Mouse (Mus musculus) stomach, embryonic 16.5 days (tissue): ENCODE results near the gene Guca1a. TPM values are rescaled to one million over a fixed set of nuclear protein-coding genes. Genes with fewer than 3 reads are reported as not detected.
"Not testable (repeated sequence)": the region's sequence is repeated elsewhere in the genome, so short reads cannot be mapped to it uniquely, and the experiment has no call there.

Experiments
- ATAC-seq: fragments of 200-750 bp; cut with Nextera tagmentation; 2 replicates; pipeline ENCODE4 v1.8.0; 2017; ENCODE audit warnings: moderate number of reproducible peaks, moderate TSS enrichment; ENCODE audit not compliant: insufficient read depth, low FRiP score
- H3K27ac ChIP-seq: fragments of 300-500 bp; sonication (generic); 2 replicates; pipeline ENCODE4 v1.5.1; 2014; ENCODE audit warnings: low read length
- H3K27me3 ChIP-seq: fragments of 300-500 bp; sonication (generic); 2 replicates; pipeline ENCODE4 v1.6.1; 2014; ENCODE audit warnings: low read length, control low read depth, mixed read lengths; ENCODE audit not compliant: control insufficient read depth, insufficient read depth
- H3K36me3 ChIP-seq: fragments of 300-500 bp; sonication (generic); 2 replicates; pipeline ENCODE4 v1.6.1; 2014; ENCODE audit warnings: low read length; ENCODE audit not compliant: control insufficient read depth, insufficient read depth
- H3K4me1 ChIP-seq: fragments of 300-500 bp; sonication (generic); 2 replicates; pipeline ENCODE4 v1.6.1; 2014; ENCODE audit warnings: low read length, control low read depth, mixed read lengths; ENCODE audit not compliant: control insufficient read depth, insufficient read depth
- H3K4me2 ChIP-seq: fragments of 300-500 bp; sonication (generic); 2 replicates; pipeline ENCODE4 v1.6.1; 2014; ENCODE audit warnings: low read depth, low read length, mixed read lengths
- H3K4me3 ChIP-seq: fragments of 300-500 bp; sonication (generic); replicated peaks from 2 replicates; pipeline ENCODE4 v1.5.1; 2014; ENCODE audit warnings: mild to moderate bottlenecking, low read length
- H3K9ac ChIP-seq: fragments of 300-500 bp; sonication (generic); 2 replicates; pipeline ENCODE4 v1.6.1; 2014; ENCODE audit warnings: low read length
- H3K9me3 ChIP-seq: fragments of 300-500 bp; sonication (generic); replicated peaks from 2 replicates; pipeline ENCODE4 v1.6.1; 2016; ENCODE audit warnings: low read length, control low read depth; ENCODE audit not compliant: control insufficient read depth
- WGBS: fragments of 180-500 bp; shearing (Covaris S2); extraction: QIAGEN DNeasy Blood & Tissue Kit; methylation state at CpG from one replicate; pipeline ENCODE4 v1.1.7; 2014; 5-methylcytosine and 5-hydroxymethylcytosine counted together
- polyA plus RNA-seq: library from polyadenylated mRNA; unstranded; fragments of >200 nt; fragmentation: Nextera tagmentation; extraction: Ambion mirVana; gene quantifications from 2 replicates; pipeline ENCODE4 v1.2.1, GENCODE M21; 2015

The Guca1a gene
- polyA plus RNA-seq, 1 experiment from 2014 or later, result 4.7 TPM

GRCm38 (mm10) chr17:47427316-47427715, 26.9 kb upstream of the Guca1a start:
- Histone ChIP-seq H3K4me1 (peaks cover 5% of the 10 kb centered on the region; the same call in 1 of the 2 replicates), H3K27me3 (no peaks in the 10 kb centered on the region), H3K27ac (no peak overlapping the region), H3K4me2 (no peak overlapping the region), H3K9ac (no peak overlapping the region), H3K4me3 (no peak overlapping the region), H3K9me3 (no peaks in the 10 kb centered on the region), H3K36me3 (no peaks in the 10 kb centered on the region)
- 72% methylated on average over 6 of the region's 6 CpGs for WGBS
- no peak for ATAC-seq

DNA sequence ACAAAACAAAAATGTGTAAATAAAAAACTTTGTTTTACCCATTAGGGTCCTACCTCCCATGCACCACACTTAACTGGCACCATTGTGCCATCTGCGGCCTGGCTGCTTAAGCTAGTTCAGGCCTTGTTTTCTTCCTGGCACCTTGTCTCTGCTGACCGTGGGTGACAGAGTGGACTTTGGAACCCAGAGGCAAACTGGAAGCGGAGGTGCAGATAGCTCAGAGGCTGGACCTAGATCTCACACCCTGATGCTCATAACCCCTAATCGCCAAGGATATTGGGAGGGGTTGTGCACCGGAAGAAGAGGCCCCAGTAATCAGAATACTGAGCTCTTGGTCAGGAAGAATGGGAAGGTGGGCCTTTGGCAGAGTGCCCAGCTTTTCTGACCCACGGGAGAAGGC, 23.8 kb upstream of the Guca1a start:
- peak; percentile 62; the same call in 1 of the 2 replicates for ATAC-seq
- Histone ChIP-seq H3K4me3 (no peak overlapping the region), H3K27ac (peak overlapping the region; percentile 21; the same call in 1 of the 2 replicates), H3K9me3 (no peaks in the 10 kb centered on the region), H3K27me3 (no peaks in the 10 kb centered on the region), H3K9ac (no peak overlapping the region), H3K36me3 (no peaks in the 10 kb centered on the region), H3K4me2 (no peak overlapping the region), H3K4me1 (peaks cover 5% of the 10 kb centered on the region; the same call in 1 of the 2 replicates)
- WGBS, result 58% methylated on average over 6 of the region's 6 CpGs

GRCm38 (mm10) chr17:47422616-47423015, 22.2 kb upstream of the Guca1a start:
- ATAC-seq, result not testable (repeated sequence)

GRCm38 (mm10) chr17:47421566-47421965, 21.2 kb upstream of the Guca1a start:
- H3K27ac ChIP-seq, result no peak overlapping the region
- H3K9ac ChIP-seq, result no peak overlapping the region
- no peak overlapping the region for H3K4me3 ChIP-seq
- H3K9me3 ChIP-seq, result no peaks in the 10 kb centered on the region
- H3K4me1 ChIP-seq, result no peaks in the 10 kb centered on the region
- WGBS, result 76% methylated on average over 3 of the region's 3 CpGs
- H3K27me3 ChIP-seq, result no peaks in the 10 kb centered on the region
- no peaks in the 10 kb centered on the region for H3K36me3 ChIP-seq
- H3K4me2 ChIP-seq, result no peak overlapping the region
- ATAC-seq, result no peak

More at GRCm38 (mm10) chr17:47422616-47423015, 22.2 kb upstream of the Guca1a start:
- not testable (repeated sequence) for H3K4me1 ChIP-seq, H3K27me3 ChIP-seq, H3K27ac ChIP-seq, H3K4me2 ChIP-seq, H3K36me3 ChIP-seq, H3K9me3 ChIP-seq, H3K4me3 ChIP-seq, H3K9ac ChIP-seq
- WGBS, result 96% methylated on average over 1 of the region's 1 CpGs

GRCm38 (mm10) chr17:47420195-47420594, 19.8 kb upstream of the Guca1a start:
- ATAC-seq, result no peak
- H3K36me3 ChIP-seq, result no peaks in the 10 kb centered on the region
- WGBS, result 71% methylated on average over 2 of the region's 2 CpGs
- H3K9me3 ChIP-seq, result no peaks in the 10 kb centered on the region
- H3K4me1 ChIP-seq, result no peaks in the 10 kb centered on the region
- no peaks in the 10 kb centered on the region for H3K27me3 ChIP-seq
- H3K27ac ChIP-seq, result no peak overlapping the region; the same call in 1 of the 2 replicates
- no peak overlapping the region for H3K4me3 ChIP-seq
- H3K4me2 ChIP-seq, result no peak overlapping the region
- no peak overlapping the region for H3K9ac ChIP-seq

DNA sequence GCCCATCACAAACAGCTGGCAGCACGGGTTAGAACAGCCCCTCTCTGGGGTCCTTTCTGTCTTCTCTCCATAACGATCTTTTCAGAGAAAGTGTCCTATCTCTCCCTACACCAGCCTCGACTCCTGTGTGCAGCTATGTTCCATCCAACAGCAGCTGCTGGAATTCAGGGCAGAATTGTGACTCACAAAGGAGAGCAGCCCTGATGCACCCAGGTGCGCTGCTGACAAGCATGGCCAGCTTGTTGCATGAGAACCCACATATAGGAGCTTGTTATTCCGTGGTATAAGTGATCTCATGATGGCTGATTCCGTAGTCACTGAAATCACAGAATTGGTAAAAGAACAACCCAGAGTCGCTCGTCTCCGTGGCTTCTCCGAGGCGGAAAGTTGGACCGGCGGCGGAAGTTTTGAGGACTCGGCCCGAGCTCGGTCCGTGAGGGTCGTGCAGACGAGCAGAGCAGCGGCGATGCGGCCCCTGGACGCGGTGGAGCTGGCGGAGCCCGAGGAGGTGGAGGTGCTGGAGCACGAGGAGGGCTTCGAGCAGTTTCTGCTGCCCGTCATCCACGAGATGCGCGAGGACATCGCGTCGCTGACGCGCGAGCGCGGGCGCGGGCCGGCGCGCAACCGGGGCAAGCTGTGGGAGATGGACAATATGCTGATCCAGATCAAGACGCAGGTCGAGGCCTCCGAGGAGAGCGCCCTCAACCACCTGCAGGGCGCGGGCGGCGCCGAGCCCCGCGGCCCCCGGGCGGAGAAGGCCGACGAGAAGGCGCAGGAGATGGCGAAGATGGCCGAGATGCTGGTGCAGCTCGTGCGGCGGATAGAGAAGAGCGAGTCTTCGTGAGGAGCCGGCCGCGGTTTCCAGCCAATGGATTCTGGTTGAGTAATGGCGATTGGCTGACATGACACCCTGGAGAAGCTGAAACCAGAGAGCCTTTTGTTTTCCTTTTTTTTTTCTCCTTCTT, 9.8 kb upstream of the Guca1a start:
- 4% methylated on average over 74 of the region's 74 CpGs for WGBS
- ATAC-seq, result peak; percentile 17; the same call in 1 of the 2 replicates
- peak overlapping the region; percentile 59 for H3K4me2 ChIP-seq
- not testable (repeated sequence) for H3K36me3 ChIP-seq, H3K27ac ChIP-seq, H3K9me3 ChIP-seq, H3K4me1 ChIP-seq
- peaks cover 14% of the 10 kb centered on the region for H3K27me3 ChIP-seq
- peak overlapping the region; percentile 31; the same call in 1 of the 2 replicates for H3K9ac ChIP-seq
- peak overlapping the region; percentile 38 for H3K4me3 ChIP-seq

- 19% methylated on average over 8 of the region's 8 CpGs for WGBS
- ATAC-seq, result 0 out of 2 replicates have a peak, but pooled peaks have one; percentile 44
- peaks cover 3% of the 10 kb centered on the region; the same call in 1 of the 2 replicates for H3K4me1 ChIP-seq
- peaks cover 14% of the 10 kb centered on the region for H3K27me3 ChIP-seq
- no peak overlapping the region for H3K4me3 ChIP-seq
- no peaks in the 10 kb centered on the region for H3K36me3 ChIP-seq
- H3K27ac ChIP-seq, result no peak overlapping the region
- H3K9me3 ChIP-seq, result no peaks in the 10 kb centered on the region
- H3K4me2 ChIP-seq, result no peak overlapping the region
- no peak overlapping the region for H3K9ac ChIP-seq
Measured at GRCm38 (mm10) chr17:47408558-47408898, 8.1 kb upstream of the Guca1a start.

GRCm38 (mm10) chr17:47407717-47408557, 7.6 kb upstream of the Guca1a start:
- no peak for ATAC-seq
- 60% methylated on average over 10 of the region's 10 CpGs for WGBS

More at GRCm38 (mm10) chr17:47407717-47408557, 7.6 kb upstream of the Guca1a start:
- Histone ChIP-seq H3K4me3 (no peak overlapping the region), H3K9me3 (no peaks in the 10 kb centered on the region), H3K27ac (no peak overlapping the region), H3K4me2 (no peak overlapping the region), H3K36me3 (no peaks in the 10 kb centered on the region), H3K4me1 (peaks cover 3% of the 10 kb centered on the region; the same call in 1 of the 2 replicates), H3K27me3 (peaks cover 14% of the 10 kb centered on the region), H3K9ac (no peak overlapping the region)
